Mouse (Mus musculus) kidney, adult 2 months (tissue): ENCODE data around the gene Nipsnap3a. TPM values are rescaled to one million over a fixed set of nuclear protein-coding genes. Genes with fewer than 3 reads are reported as not detected.

Experiments used
- DNase-seq: peaks from one replicate; pipeline ENCODE4 v3.0.0; 2021
- H3K27ac ChIP-seq: fragments of 200-500 bp; 2 replicates; pipeline ENCODE4 v1.5.1; 2012; ENCODE audit warnings: low read depth, low read length, control low read depth, inconsistent platforms; ENCODE audit not compliant: insufficient read depth
- H3K27me3 ChIP-seq: fragments of 200-500 bp; replicated peaks from 2 replicates; pipeline ENCODE4 v1.6.1; 2012; ENCODE audit warnings: mild to moderate bottlenecking, moderate library complexity, low read length, inconsistent platforms; ENCODE audit not compliant: control insufficient read depth, insufficient read depth
- H3K36me3 ChIP-seq: fragments of 200-500 bp; 2 replicates; pipeline ENCODE4 v1.6.1; 2012; ENCODE audit warnings: mild to moderate bottlenecking, moderate library complexity, low read length, inconsistent platforms; ENCODE audit not compliant: control insufficient read depth, insufficient read depth
- H3K4me1 ChIP-seq: fragments of 200-500 bp; 2 replicates; pipeline ENCODE4 v1.6.1; 2011; ENCODE audit warnings: low read length; ENCODE audit not compliant: control insufficient read depth, insufficient read depth
- H3K4me3 ChIP-seq: fragments of 200-500 bp; 2 replicates; pipeline ENCODE4 v1.5.1; 2011; ENCODE audit warnings: mild to moderate bottlenecking, low read depth, low read length, control low read depth; ENCODE audit not compliant: insufficient read depth
- CTCF ChIP-seq: fragments of 200-500 bp; conservative IDR thresholded peaks from 2 replicates; pipeline ENCODE4 v1.5.1; 2011; ENCODE audit warnings: low read depth, mild to moderate bottlenecking, control low read depth, low read length, moderate library complexity, mixed read lengths; ENCODE audit not compliant: insufficient read depth, insufficient read length
- POLR2A ChIP-seq: fragments of 200-500 bp; IDR thresholded peaks from one replicate; pipeline ENCODE4 v1.6.1; 2011; ENCODE audit warnings: low read depth, low read length, control low read depth
- WGBS: fragments of 180-500 bp; shearing (Covaris S2); methylation state at CpG from one replicate; pipeline ENCODE4 v1.1.7; 2018; 5-methylcytosine and 5-hydroxymethylcytosine counted together
- polyA plus RNA-seq: library from polyadenylated mRNA; depleted of rRNA; stranded (reverse); fragments of >200 nt; gene quantifications from 2 replicates; pipeline ENCODE4 v1.2.3, GENCODE M21; 2012; rRNA removed

The Nipsnap3a gene
- not detected in 2 replicates for polyA plus RNA-seq

DNA sequence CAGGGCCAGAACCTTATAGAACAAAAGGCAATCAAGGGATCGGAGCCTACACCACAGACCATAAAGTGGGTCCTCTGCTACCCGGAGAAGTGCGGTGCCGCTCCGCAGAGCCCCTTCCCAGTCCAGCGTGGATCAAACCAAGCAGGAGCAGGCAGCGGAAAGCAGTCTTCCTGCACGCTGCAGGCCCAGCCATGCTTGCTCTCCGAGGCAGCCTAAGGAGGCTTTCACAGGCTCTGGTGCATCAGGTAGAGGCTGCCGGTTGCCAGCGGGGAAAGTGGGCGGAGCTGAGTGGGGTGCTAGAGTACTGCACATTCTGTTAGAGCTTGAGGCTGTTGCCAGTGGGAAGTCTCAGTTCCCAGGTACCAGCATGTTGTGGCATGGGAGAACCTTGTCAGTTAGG, at the start of gene Nipsnap3a:
Nipsnap3a (plus strand) TSS at position 25 of the 400 bp plus-strand sequence.
- peak; percentile 1 for DNase-seq
- no peaks in the 10 kb centered on the region for H3K27me3 ChIP-seq
- H3K4me1 ChIP-seq: no peaks in the 10 kb centered on the region
- no peak within 1 kb of the TSS for H3K4me3 ChIP-seq
- WGBS: 19% methylated on average over 12 of the region's 12 CpGs
- H3K36me3 ChIP-seq: no peaks in the 10 kb centered on the region
- TF ChIP-seq CTCF (no peak), POLR2A (no peak)
- no peak within 1 kb of the TSS for H3K27ac ChIP-seq

DNA sequence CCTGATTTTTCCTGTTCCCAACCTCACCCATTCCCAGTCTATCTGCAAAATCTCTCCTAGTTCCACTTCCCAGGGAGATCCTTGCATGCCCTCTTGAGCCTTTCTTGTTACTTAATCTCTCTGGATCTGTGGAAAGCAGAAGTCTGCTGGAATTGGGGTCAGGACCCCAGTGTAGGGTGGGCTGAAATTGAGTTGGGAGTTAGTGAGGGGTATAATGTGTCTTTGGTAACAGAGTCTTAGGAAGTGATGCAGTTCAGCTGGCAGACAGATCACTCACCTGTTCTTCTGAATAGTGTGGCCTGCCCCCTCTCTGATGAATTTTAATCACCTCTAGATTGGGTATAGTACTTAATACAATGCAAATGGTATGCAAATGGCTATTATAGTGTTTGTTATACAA, 42.4 kb upstream of the Nipsnap3a start:
- Histone ChIP-seq H3K27me3 (no peaks in the 10 kb centered on the region), H3K4me1 (no peaks in the 10 kb centered on the region), H3K27ac (no peak overlapping the region), H3K36me3 (no peaks in the 10 kb centered on the region), H3K4me3 (no peak overlapping the region)
- DNase-seq: no peak
- no peak for TF ChIP-seq POLR2A
- no peak for TF ChIP-seq CTCF

DNA sequence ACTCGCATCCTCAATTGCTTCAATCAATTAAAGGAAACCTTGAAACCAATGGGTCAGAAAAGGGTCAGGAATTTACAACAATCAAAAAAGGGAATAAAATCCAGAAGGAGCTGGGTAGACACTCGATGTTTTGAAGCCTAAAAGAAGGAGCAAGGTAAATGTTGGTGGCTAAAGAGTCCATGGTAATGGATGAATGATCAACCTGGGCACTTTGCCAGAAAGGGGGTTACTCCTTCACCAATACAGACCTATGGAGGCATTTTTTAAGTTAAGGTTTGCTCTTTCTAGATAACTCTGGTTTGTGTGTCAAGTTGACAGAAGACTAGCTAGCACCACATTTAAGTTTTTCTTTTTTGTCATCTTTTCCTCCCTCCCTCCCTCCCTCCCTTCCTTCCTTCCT, 40.1 kb upstream of the Nipsnap3a start:
- TF ChIP-seq POLR2A (no peak), CTCF (no peak)
- no peaks in the 10 kb centered on the region for H3K4me1 ChIP-seq
- DNase-seq: no peak
- no peaks in the 10 kb centered on the region for H3K27me3 ChIP-seq
- no peak overlapping the region for H3K27ac ChIP-seq
- no peaks in the 10 kb centered on the region for H3K36me3 ChIP-seq
- WGBS: 49% methylated on average over 2 of the region's 2 CpGs
- no peak overlapping the region for H3K4me3 ChIP-seq

DNA sequence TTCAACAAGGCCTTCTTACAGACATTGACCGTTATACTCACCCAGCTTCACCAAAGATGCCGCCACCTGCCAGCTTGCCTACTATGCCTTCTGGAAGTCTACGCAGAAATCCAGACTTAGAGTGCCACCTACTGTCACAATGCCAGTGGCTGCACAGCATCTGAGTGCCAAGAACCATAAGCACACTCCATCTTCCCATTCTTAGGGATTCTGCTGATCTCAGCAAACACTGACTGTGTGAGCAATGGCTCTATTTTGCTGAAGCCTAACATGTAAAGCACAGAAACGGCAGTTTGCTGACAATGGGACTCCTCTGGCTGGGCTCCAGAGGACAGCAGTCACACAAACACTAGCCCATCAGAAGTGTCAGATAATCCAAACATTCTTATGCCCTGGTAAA, 30.4 kb upstream of the Nipsnap3a start:
- 23% methylated on average over 4 of the region's 4 CpGs for WGBS
- DNase-seq: peak; percentile 13
- H3K27ac ChIP-seq: no peak overlapping the region
- TF ChIP-seq POLR2A (no peak), CTCF (peak; percentile 51)
- H3K4me1 ChIP-seq: no peaks in the 10 kb centered on the region
- H3K4me3 ChIP-seq: no peak overlapping the region
- no peaks in the 10 kb centered on the region for H3K36me3 ChIP-seq
- no peaks in the 10 kb centered on the region for H3K27me3 ChIP-seq

GRCm38 (mm10) chr4:52964247-52964646, 24.8 kb upstream of the Nipsnap3a start, which contains the start of gene Olfr270:
TSS of gene Olfr270 (plus strand) at chr4:52964547.
- no peak for DNase-seq
- TF ChIP-seq POLR2A: no peak
- TF ChIP-seq CTCF: no peak
- Histone ChIP-seq H3K27ac (no peak within 1 kb of the TSS), H3K4me3 (no peak within 1 kb of the TSS), H3K27me3 (no peaks in the 10 kb centered on the region), H3K36me3 (no peaks in the 10 kb centered on the region), H3K4me1 (no peaks in the 10 kb centered on the region)

GRCm38 (mm10) chr4:52985216-52985615, 3.9 kb upstream of the Nipsnap3a start:
- no peak overlapping the region for H3K27ac ChIP-seq
- DNase-seq: peak; percentile 18
- no peak overlapping the region for H3K4me3 ChIP-seq
- no peaks in the 10 kb centered on the region for H3K27me3 ChIP-seq
- H3K4me1 ChIP-seq: no peaks in the 10 kb centered on the region
- peak; percentile 25; the same call in 1 of the 2 replicates for TF ChIP-seq CTCF
- TF ChIP-seq POLR2A: no peak
- 53% methylated on average over 2 of the region's 2 CpGs for WGBS
- H3K36me3 ChIP-seq: no peaks in the 10 kb centered on the region

- H3K27ac ChIP-seq: no peak overlapping the region
- DNase-seq: no peak
- 85% methylated on average over 2 of the region's 2 CpGs for WGBS
- no peaks in the 10 kb centered on the region for H3K27me3 ChIP-seq
- no peaks in the 10 kb centered on the region for H3K36me3 ChIP-seq
- no peak overlapping the region for H3K4me3 ChIP-seq
- TF ChIP-seq POLR2A: no peak
- no peak for TF ChIP-seq CTCF
- no peaks in the 10 kb centered on the region for H3K4me1 ChIP-seq
Observed at GRCm38 (mm10) chr4:52986266-52986665, 2.8 kb upstream of the Nipsnap3a start.

DNA sequence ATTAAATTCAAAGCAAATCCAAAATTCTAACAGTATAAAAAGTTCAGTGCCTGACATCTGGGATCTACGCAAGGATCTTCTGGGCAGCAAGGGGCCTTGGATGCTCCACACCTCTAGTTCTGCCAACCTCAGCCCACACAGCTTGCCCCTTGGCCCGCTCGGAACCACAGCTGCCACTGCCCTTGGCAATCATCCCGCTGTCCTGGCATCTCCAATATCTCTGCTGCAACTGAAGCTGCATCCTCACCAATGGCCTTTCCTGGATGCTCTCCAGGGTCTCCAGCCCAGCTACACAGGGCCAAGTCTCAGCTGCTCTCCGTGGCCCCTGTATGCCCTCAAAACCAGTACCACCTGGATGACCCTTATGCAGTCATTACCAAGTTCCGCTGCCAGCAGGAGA, 10.4 kb downstream of the Nipsnap3a start:
- WGBS: 92% methylated on average over 6 of the region's 6 CpGs
- Histone ChIP-seq H3K27me3 (no peaks in the 10 kb centered on the region), H3K27ac (no peak overlapping the region), H3K4me1 (no peaks in the 10 kb centered on the region), H3K36me3 (no peaks in the 10 kb centered on the region), H3K4me3 (no peak overlapping the region)
- TF ChIP-seq CTCF: no peak
- TF ChIP-seq POLR2A: no peak
- DNase-seq: no peak
